Mouse (Mus musculus): ENCODE measurements at regions not wholly inside any gene's neighbourhood (a gene's known extent, or its start where the extent isn't known, plus 50 kb on each side); places are given as distances from the start of the nearest gene placed in this dataset.

GRCm38 (mm10) chr5:42767688-42768087, 465.3 kb upstream of the Cpeb2 start:
- Histone ChIP-seq H3K27ac (no peak overlapping the region), H3K27me3 (ENCODE audit: control insufficient read depth, insufficient read depth, low read length) (no peaks in the 10 kb centered on the region), H3K4me1 (replicated peaks; ENCODE audit: control insufficient read depth, insufficient read depth, low read length) (no peaks in the 10 kb centered on the region), H3K9me3 (ENCODE audit: control insufficient read depth, low read length) (no peaks in the 10 kb centered on the region), H3K4me2 (replicated peaks) (no peak overlapping the region), H3K4me3 (replicated peaks; ENCODE audit: low read length) (no peak overlapping the region), H3K36me3 (replicated peaks; ENCODE audit: control insufficient read depth, insufficient read depth) (no peaks in the 10 kb centered on the region), H3K9ac (no peak overlapping the region)
- DNase-seq (ENCODE audit: low spot score), result no peak
- ATAC-seq (ENCODE audit: low FRiP score), result no peak
- 82% methylated on average over 3 of the region's 3 CpGs for WGBS

GRCm38 (mm10) chr5:42777120-42777910, 455.7 kb upstream of the Cpeb2 start:
- Histone ChIP-seq H3K27ac (no peak overlapping the region), H3K27me3 (ENCODE audit: control insufficient read depth, insufficient read depth, low read length) (no peaks in the 10 kb centered on the region), H3K9me3 (ENCODE audit: control insufficient read depth, low read length) (no peaks in the 10 kb centered on the region), H3K4me3 (replicated peaks; ENCODE audit: low read length) (no peak overlapping the region), H3K9ac (no peak overlapping the region), H3K4me2 (replicated peaks) (no peak overlapping the region), H3K4me1 (replicated peaks; ENCODE audit: control insufficient read depth, insufficient read depth, low read length) (0 out of 2 replicates have a peak, but pooled peaks cover 4% of the 10 kb centered on the region), H3K36me3 (replicated peaks; ENCODE audit: control insufficient read depth, insufficient read depth) (no peaks in the 10 kb centered on the region)
- 38% methylated on average over 8 of the region's 8 CpGs for WGBS
- DNase-seq (ENCODE audit: low spot score) (no peak), ATAC-seq (ENCODE audit: low FRiP score) (peak; percentile 57; the same call in 1 of the 2 replicates)

- Histone ChIP-seq H3K9me3 (ENCODE audit: control insufficient read depth, low read length) (no peaks in the 10 kb centered on the region), H3K27ac (no peak overlapping the region), H3K9ac (no peak overlapping the region), H3K4me2 (replicated peaks) (no peak overlapping the region), H3K4me3 (replicated peaks; ENCODE audit: low read length) (no peak overlapping the region), H3K27me3 (ENCODE audit: control insufficient read depth, insufficient read depth, low read length) (no peaks in the 10 kb centered on the region), H3K4me1 (replicated peaks; ENCODE audit: control insufficient read depth, insufficient read depth, low read length) (no peaks in the 10 kb centered on the region), H3K36me3 (replicated peaks; ENCODE audit: control insufficient read depth, insufficient read depth) (no peaks in the 10 kb centered on the region)
- WGBS, result 96% methylated on average over 7 of the region's 7 CpGs
- ATAC-seq (ENCODE audit: low FRiP score), result no peak
- no peak for DNase-seq (ENCODE audit: low spot score)
These were observed 427.0 kb upstream of the Cpeb2 start for GRCm38 (mm10) chr5:42805958-42806357.

Measured in hindbrain, embryonic 14.5 days (tissue).